Mouse (Mus musculus): ENCODE results near the gene Mycl. TPM values are rescaled to one million over a fixed set of nuclear protein-coding genes. Genes with fewer than 3 reads are reported as not detected.

Mycl gene
- total and polyA plus RNA-seq, 3 experiments: not detected

- Histone ChIP-seq H3K4me3 (ENCODE audit: control insufficient read depth in 1 of 2, insufficient read depth in 1 of 2, low read depth in 2 of 2, low read length in 2 of 2) (no peak overlapping the region), H3K27ac (ENCODE audit: control insufficient read depth, low read depth, low read length) (no peak overlapping the region), H3K27me3 (ENCODE audit: control insufficient read depth in 1 of 2, insufficient read depth in 2 of 2, low read length in 2 of 2) (no peaks in the 10 kb centered on the region), H3K36me3 (ENCODE audit: control insufficient read depth in 1 of 2, insufficient read depth in 2 of 2, low read length in 2 of 2) (peaks cover 0 to 2% of the 10 kb centered on the region in 2 experiments; a peak in 2 of 4 replicates), H3K9me3 (replicated peaks; ENCODE audit: insufficient read depth, low read length) (no peaks in the 10 kb centered on the region), H3K9ac (ENCODE audit: control insufficient read depth, low read depth, low read length, poor library complexity, severe bottlenecking) (no peak overlapping the region), H3K79me2 (ENCODE audit: control insufficient read depth, insufficient read depth, low read length, poor library complexity) (no peaks in the 10 kb centered on the region), H3K4me1 (ENCODE audit: control insufficient read depth in 1 of 2, insufficient read depth in 2 of 2, low read length in 2 of 2) (peaks cover 0 to 9% of the 10 kb centered on the region in 2 experiments; a peak in 1 of 4 replicates)
- TF ChIP-seq EP300 (IDR thresholded peaks at IDR 0.05; ENCODE audit: low read depth in 1 of 2, low read length in 2 of 2) (peak in 1 of 2 experiments; percentile 20; a peak in 1 of 4 replicates), CHD1 (IDR thresholded peaks at IDR 0.05; ENCODE audit: low read depth, low read length) (no peak), POLR2AphosphoS2 (IDR thresholded peaks at IDR 0.05; ENCODE audit: low read length) (no peak), MAFK (IDR thresholded peaks at IDR 0.05; ENCODE audit: borderline replicate concordance, low read depth, low read length) (no peak), BHLHE40 (IDR thresholded peaks at IDR 0.05; ENCODE audit: borderline replicate concordance, low read depth, low read length) (no peak)
- DNase-seq (ENCODE audit: low read depth, low spot score): peak; percentile 46
Observed at GRCm38 (mm10) chr4:122991177-122991576, 4.3 kb upstream of the Mycl start.

GRCm38 (mm10) chr4:122992276-122992675 lies 3.2 kb upstream of the Mycl start:
- TF ChIP-seq USF1 (IDR thresholded peaks at IDR 0.05; ENCODE audit: low read depth, low read length) (no peak), HCFC1 (IDR thresholded peaks at IDR 0.05; ENCODE audit: low read depth, low read length) (no peak), POLR2A (IDR thresholded peaks at IDR 0.05; ENCODE audit: control insufficient read depth in 1 of 2, insufficient read depth in 1 of 2, low read depth in 1 of 2, low read length in 2 of 2, poor library complexity in 1 of 2) (no peak), POLR2AphosphoS5 (IDR thresholded peaks at IDR 0.05; ENCODE audit: borderline replicate concordance, low read depth, low read length) (no peak), MYC (IDR thresholded peaks at IDR 0.05; ENCODE audit: low read depth, low read length) (no peak), RAD21 (IDR thresholded peaks at IDR 0.05; ENCODE audit: low read depth, low read length) (no peak), ETS1 (IDR thresholded peaks at IDR 0.05; ENCODE audit: low read depth, low read length) (no peak), MEF2A (IDR thresholded peaks at IDR 0.05; ENCODE audit: extremely low read depth, insufficient replicate concordance, low read depth, low read length, poor library complexity, severe bottlenecking) (no peak), UBTF (IDR thresholded peaks at IDR 0.05; ENCODE audit: borderline replicate concordance, insufficient read depth, low read depth, low read length) (no peak), MXI1 (IDR thresholded peaks at IDR 0.05; ENCODE audit: low read depth, low read length) (no peak), MAX (IDR thresholded peaks at IDR 0.05; ENCODE audit: low read length) (no peak), ZKSCAN1 (IDR thresholded peaks at IDR 0.05; ENCODE audit: low read depth, low read length) (no peak), GABPA (IDR thresholded peaks at IDR 0.05; ENCODE audit: low read depth, low read length) (no peak), POLR2AphosphoS2 (IDR thresholded peaks at IDR 0.05; ENCODE audit: low read length) (no peak)
- no peak for DNase-seq (ENCODE audit: low read depth, low spot score)
- no peak overlapping the region for H3K9ac ChIP-seq (ENCODE audit: control insufficient read depth, low read depth, low read length, poor library complexity, severe bottlenecking)
- H3K27me3 ChIP-seq (ENCODE audit: control insufficient read depth in 1 of 2, insufficient read depth in 2 of 2, low read length in 2 of 2): no peaks in the 10 kb centered on the region
- no peak overlapping the region for H3K4me3 ChIP-seq (ENCODE audit: control insufficient read depth in 1 of 2, insufficient read depth in 1 of 2, low read depth in 2 of 2, low read length in 2 of 2)
- no peaks in the 10 kb centered on the region for H3K79me2 ChIP-seq (ENCODE audit: control insufficient read depth, insufficient read depth, low read length, poor library complexity)
- H3K4me1 ChIP-seq (ENCODE audit: control insufficient read depth in 1 of 2, insufficient read depth in 2 of 2, low read length in 2 of 2): peaks cover 0 to 8% of the 10 kb centered on the region in 2 experiments; a peak in 1 of 4 replicates
- H3K36me3 ChIP-seq (ENCODE audit: control insufficient read depth in 1 of 2, insufficient read depth in 2 of 2, low read length in 2 of 2): peaks cover 0 to 2% of the 10 kb centered on the region in 2 experiments; a peak in 2 of 4 replicates
- no peak overlapping the region for H3K27ac ChIP-seq (ENCODE audit: control insufficient read depth, low read depth, low read length)
- H3K9me3 ChIP-seq (replicated peaks; ENCODE audit: insufficient read depth, low read length): no peaks in the 10 kb centered on the region
